Mouse (Mus musculus): ENCODE measurements around the gene Vmn1r196. TPM values are rescaled to one million over a fixed set of nuclear protein-coding genes. Genes with fewer than 3 reads are reported as not detected.
"Not testable (repeated sequence)": the region's sequence is repeated elsewhere in the genome, so short reads cannot be mapped to it uniquely, and the experiment has no call there.

Gene Vmn1r196
- 0.03 TPM for polyA plus RNA-seq (2021)

GRCm38 (mm10) chr13:22289620-22290019 lies at the start of gene Vmn1r196:
Vmn1r196 (plus strand) TSS chr13:22289920.
- DNase-seq (ENCODE audit: low read depth, low spot score) (no peak), ATAC-seq (no peak)
- in situ Hi-C loops (cut with MboI; ENCODE audit: low pct_unique_long_range_greater_than_20kb): loop anchor here (25.0 kb wide), 1 partner anchor 227 kb away; no protein-coding TSS in a partner anchor
- H3K27me3 ChIP-seq: no peaks in the 10 kb centered on the region
- ChIA-PET POLR2A (no interaction called here), CTCF (no interaction called here)
- no peak for TF ChIP-seq CTCF (IDR thresholded peaks at IDR 0.05)

- TF ChIP-seq CTCF (IDR thresholded peaks at IDR 0.05): no peak
- CTCF ChIA-PET: no interaction called here
- ATAC-seq (no peak), DNase-seq (ENCODE audit: low read depth, low spot score) (no peak)
- H3K27me3 ChIP-seq: no peaks in the 10 kb centered on the region
- POLR2A ChIA-PET: no interaction called here
- in situ Hi-C loops (cut with MboI; ENCODE audit: low pct_unique_long_range_greater_than_20kb): no loop called here
Observed at GRCm38 (mm10) chr13:22243915-22244314, 45.8 kb upstream of the Vmn1r196 start, which contains the start of gene Vmn1r194. Vmn1r194 (plus strand) TSS chr13:22244215.

GRCm38 (mm10) chr13:22270222-22270621 lies 19.5 kb upstream of the Vmn1r196 start, which contains the start of gene Vmn1r195:
Vmn1r195 (plus strand) TSS chr13:22270522.
- DNase-seq (ENCODE audit: low read depth, low spot score); POLR2A ChIA-PET; in situ Hi-C loops (cut with MboI; ENCODE audit: low pct_unique_long_range_greater_than_20kb); H3K27me3 ChIP-seq; CTCF ChIA-PET; ATAC-seq: not testable (repeated sequence)

GRCm38 (mm10) chr13:22271721-22272120 lies 18.0 kb upstream of the Vmn1r196 start:
- ChIA-PET CTCF (no interaction called here), POLR2A (no interaction called here)
- in situ Hi-C loops (cut with MboI; ENCODE audit: low pct_unique_long_range_greater_than_20kb): no loop called here
- DNase-seq (ENCODE audit: low read depth, low spot score) (no peak), ATAC-seq (no peak)
- no peaks in the 10 kb centered on the region for H3K27me3 ChIP-seq
- no peak for TF ChIP-seq CTCF (IDR thresholded peaks at IDR 0.05)

GRCm38 (mm10) chr13:22284578-22284977 lies 5.1 kb upstream of the Vmn1r196 start:
- ChIA-PET CTCF (no interaction called here), POLR2A (no interaction called here)
- no peaks in the 10 kb centered on the region for H3K27me3 ChIP-seq
- ATAC-seq (no peak), DNase-seq (ENCODE audit: low read depth, low spot score) (no peak)
- in situ Hi-C loops (cut with MboI; ENCODE audit: low pct_unique_long_range_greater_than_20kb): loop anchor here (25.0 kb wide), 1 partner anchor 222 kb away; no protein-coding TSS in a partner anchor
- TF ChIP-seq CTCF (IDR thresholded peaks at IDR 0.05): no peak

- H3K27me3 ChIP-seq; in situ Hi-C loops (cut with MboI; ENCODE audit: low pct_unique_long_range_greater_than_20kb); POLR2A ChIA-PET; DNase-seq (ENCODE audit: low read depth, low spot score); ATAC-seq; CTCF ChIA-PET: not testable (repeated sequence)
Observed at GRCm38 (mm10) chr13:22308075-22308474, 18.4 kb downstream of the Vmn1r196 start.

- in situ Hi-C loops (cut with MboI; ENCODE audit: low pct_unique_long_range_greater_than_20kb): no loop called here
- ChIA-PET CTCF (no interaction called here), POLR2A (no interaction called here)
Observed at GRCm38 (mm10) chr13:22315361-22315760, 25.6 kb downstream of the Vmn1r196 start.

GRCm38 (mm10) chr13:22317366-22317765 lies 27.6 kb downstream of the Vmn1r196 start:
- in situ Hi-C loops (cut with MboI; ENCODE audit: low pct_unique_long_range_greater_than_20kb): no loop called here
- H3K27me3 ChIP-seq: no peaks in the 10 kb centered on the region
- no peak for DNase-seq (ENCODE audit: low read depth, low spot score)
- CTCF ChIA-PET: no interaction called here
- POLR2A ChIA-PET: no interaction called here
- no peak for TF ChIP-seq CTCF (IDR thresholded peaks at IDR 0.05)
- ATAC-seq: no peak

More at GRCm38 (mm10) chr13:22315361-22315760, 25.6 kb downstream of the Vmn1r196 start:
- no peaks in the 10 kb centered on the region for H3K27me3 ChIP-seq
- DNase-seq (ENCODE audit: low read depth, low spot score): no peak
- no peak for ATAC-seq
- no peak for TF ChIP-seq CTCF (IDR thresholded peaks at IDR 0.05)

- ChIA-PET CTCF (no interaction called here), POLR2A (no interaction called here)
- in situ Hi-C loops (cut with MboI; ENCODE audit: low pct_unique_long_range_greater_than_20kb): no loop called here
- no peaks in the 10 kb centered on the region for H3K27me3 ChIP-seq
- DNase-seq (ENCODE audit: low read depth, low spot score): no peak
- no peak for ATAC-seq
- TF ChIP-seq CTCF (IDR thresholded peaks at IDR 0.05): no peak
Observed at GRCm38 (mm10) chr13:22320091-22320490, 30.4 kb downstream of the Vmn1r196 start.

GRCm38 (mm10) chr13:22324289-22324688 lies 34.6 kb downstream of the Vmn1r196 start, which contains the start of gene Vmn1r197:
Vmn1r197 (plus strand) TSS chr13:22324589.
- ChIA-PET CTCF (no interaction called here), POLR2A (no interaction called here)
- no peaks in the 10 kb centered on the region for H3K27me3 ChIP-seq
- ATAC-seq (no peak), DNase-seq (ENCODE audit: low read depth, low spot score) (no peak)
- in situ Hi-C loops (cut with MboI; ENCODE audit: low pct_unique_long_range_greater_than_20kb): no loop called here
- TF ChIP-seq CTCF (IDR thresholded peaks at IDR 0.05): no peak

GRCm38 (mm10) chr13:22333269-22333668 lies 43.5 kb downstream of the Vmn1r196 start:
- ATAC-seq: no peak
- POLR2A ChIA-PET: no interaction called here
- in situ Hi-C loops (cut with MboI; ENCODE audit: low pct_unique_long_range_greater_than_20kb): no loop called here
- CTCF ChIA-PET: no interaction called here
- H3K27me3 ChIP-seq: no peaks in the 10 kb centered on the region
- no peak for DNase-seq (ENCODE audit: low read depth, low spot score)
- TF ChIP-seq CTCF (IDR thresholded peaks at IDR 0.05): no peak

- POLR2A ChIA-PET: no interaction called here
- no peak for TF ChIP-seq CTCF (IDR thresholded peaks at IDR 0.05)
- H3K27me3 ChIP-seq: no peaks in the 10 kb centered on the region
- ATAC-seq (no peak), DNase-seq (ENCODE audit: low read depth, low spot score) (no peak)
- CTCF ChIA-PET: no interaction called here
- in situ Hi-C loops (cut with MboI; ENCODE audit: low pct_unique_long_range_greater_than_20kb): no loop called here
Observed at GRCm38 (mm10) chr13:22335565-22335964, 45.8 kb downstream of the Vmn1r196 start.

Other genes starting within 250 kb of the Vmn1r196 start
- 10.2 TPM for gene Hist1h4i, start 248.6 kb upstream of the Vmn1r196 start, polyA plus RNA-seq (2021)
- gene Hist1h2ag, start 247.0 kb upstream of the Vmn1r196 start, polyA plus RNA-seq (2021): not detected
- not detected for gene Hist1h2bj, start 246.7 kb upstream of the Vmn1r196 start, polyA plus RNA-seq (2021)
- not detected for gene Vmn1r188, start 205.5 kb upstream of the Vmn1r196 start, polyA plus RNA-seq (2021)
- not detected for gene Vmn1r189, start 184.1 kb upstream of the Vmn1r196 start, polyA plus RNA-seq (2021)
- gene Vmn1r191, start 106.0 kb upstream of the Vmn1r196 start, polyA plus RNA-seq (2021): not detected
- not detected for gene Vmn1r192, start 98.8 kb upstream of the Vmn1r196 start, polyA plus RNA-seq (2021)
- not detected for gene Vmn1r193, start 66.8 kb upstream of the Vmn1r196 start, polyA plus RNA-seq (2021)
- gene Vmn1r194, start 45.7 kb upstream of the Vmn1r196 start, polyA plus RNA-seq (2021): not detected
- not detected for gene Vmn1r195, start 19.4 kb upstream of the Vmn1r196 start, polyA plus RNA-seq (2021)
- not detected for gene Vmn1r197, start 34.7 kb downstream of the Vmn1r196 start, polyA plus RNA-seq (2021)
- not detected for gene Vmn1r198, start 60.4 kb downstream of the Vmn1r196 start, polyA plus RNA-seq (2021)
- gene Vmn1r199, start 89.9 kb downstream of the Vmn1r196 start, polyA plus RNA-seq (2021): not detected
- not detected for gene Vmn1r200, start 100.5 kb downstream of the Vmn1r196 start, polyA plus RNA-seq (2021)
- not detected for gene Vmn1r201, start 182.0 kb downstream of the Vmn1r196 start, polyA plus RNA-seq (2021)
- not detected for gene Vmn1r202, start 215.5 kb downstream of the Vmn1r196 start, polyA plus RNA-seq (2021)
- gene Vmn1r203, start 228.2 kb downstream of the Vmn1r196 start, polyA plus RNA-seq (2021): 0.10 TPM

All from Patski (cell line).